ENCODE assay signal across 9 mouse cellular contexts in the genomic region with DNA sequence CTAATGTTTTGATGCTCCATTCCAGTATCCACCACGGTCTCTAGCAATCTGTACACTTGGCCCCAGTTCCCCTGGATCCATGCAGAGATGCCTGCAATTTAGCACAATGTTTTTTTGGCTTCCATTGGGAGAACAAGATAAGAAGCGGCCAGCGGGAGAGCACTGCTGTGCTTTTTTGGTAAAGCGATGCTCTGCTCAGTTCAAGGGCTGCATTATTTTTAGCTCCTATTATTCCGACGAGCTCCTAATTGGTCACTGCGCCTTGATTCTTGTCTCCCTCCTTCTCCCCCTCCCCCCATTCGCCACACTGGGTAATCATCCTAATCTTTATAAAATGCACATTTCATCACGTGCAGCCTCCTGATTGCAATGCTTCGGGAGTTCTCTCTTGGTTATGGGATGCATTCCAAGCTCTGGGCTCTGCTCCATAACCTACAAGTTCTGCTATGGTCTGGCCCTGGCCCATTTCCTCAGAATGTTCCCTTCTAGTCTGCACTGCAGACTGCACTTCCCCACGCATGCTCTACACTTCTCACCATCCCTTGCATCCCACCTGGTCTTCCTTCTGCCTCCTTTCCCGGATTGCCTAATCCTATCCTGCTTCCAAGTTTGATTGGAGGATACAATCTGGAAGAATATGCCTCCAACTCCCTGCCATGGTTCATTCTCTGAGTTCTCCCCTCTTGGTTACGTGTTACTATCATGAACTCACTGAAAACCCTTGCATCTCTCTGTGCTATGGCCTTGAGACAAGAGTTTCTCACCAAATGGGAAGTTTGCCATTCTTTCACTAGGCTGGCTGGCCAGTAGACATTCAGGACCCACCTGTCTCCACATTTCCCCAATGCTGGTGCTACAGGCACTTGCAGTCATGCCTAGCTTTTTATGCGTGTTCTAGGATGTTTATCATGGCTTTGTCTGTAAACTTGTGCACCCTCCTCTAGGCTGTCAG.
DNase-seq lines count a peak whose midpoint lies in the region; ATAC-seq and TF ChIP-seq lines count a peak whose summit lies in the region.
"Had no signal": no experiment of that assay in that cellular context is flagged by ENCODE, and none has a peak within 500 bp of the region (broad histone marks: within the 10 kb centered on the region; RNA-seq: fewer than 3 reads in every experiment).

No protein-coding gene starts in this region.

- no peak overlapping the region for H3K4me2 ChIP-seq in lung, postnatal 0 days (replicated peaks; ENCODE audit: low read depth, low read length)
- no peak overlapping the region for H3K4me2 ChIP-seq in heart, embryonic 15.5 days
- H3K4me2 ChIP-seq in hindbrain, embryonic 16.5 days (ENCODE audit: low read length): no peak overlapping the region
- H3K4me2 ChIP-seq in hindbrain, embryonic 11.5 days (replicated peaks; ENCODE audit: low read depth, low read length): no peak overlapping the region

- peak; percentile 29 for DNase-seq in lung, postnatal 10 days
- no peak for DNase-seq in lung, postnatal 0 days (ENCODE audit: low spot score)
- DNase-seq in cerebellum, postnatal 25 days: peak; percentile 89 to 91
- DNase-seq in left cerebral cortex, postnatal 14 days (ENCODE audit: low spot score in 2 of 2): peak; percentile 58 to 60
- DNase-seq in c-Kit-positive CD71-positive TER-119-positive erythroid progenitor cells, embryonic 14.5 days (ENCODE audit: low spot score): no peak
- DNase-seq in hindbrain, embryonic 11.5 days (ENCODE audit: low spot score): no peak

- H3K9ac ChIP-seq in lung, postnatal 0 days (replicated peaks; ENCODE audit: low read depth): no peak overlapping the region
- no peak overlapping the region for H3K9ac ChIP-seq in heart, embryonic 15.5 days
- no peak overlapping the region for H3K9ac ChIP-seq in hindbrain, embryonic 16.5 days (ENCODE audit: low read depth, low read length)
- no peak overlapping the region for H3K9ac ChIP-seq in hindbrain, embryonic 11.5 days (ENCODE audit: low read depth, low read length)

- no peak for ATAC-seq in lung, postnatal 0 days
- peak; percentile 64 for ATAC-seq in heart, embryonic 15.5 days (replicated peaks; ENCODE audit: insufficient number of reproducible peaks, insufficient read depth, low FRiP score, low read depth)
- no peak for ATAC-seq in hindbrain, embryonic 16.5 days
- no peak for ATAC-seq in hindbrain, embryonic 11.5 days (ENCODE audit: low FRiP score)

- TF ChIP-seq EP300 in lung, postnatal 0 days (IDR thresholded peaks at IDR 0.05): no peak

- WGBS in lung, postnatal 0 days: 69% methylated on average over 14 of the region's 14 CpGs
- 44% methylated on average over 14 of the region's 14 CpGs for WGBS in heart, embryonic 15.5 days
- 69% methylated on average over 14 of the region's 14 CpGs for WGBS in hindbrain, embryonic 16.5 days
- WGBS in hindbrain, embryonic 11.5 days: 93% methylated on average over 14 of the region's 14 CpGs

- no peaks in the 10 kb centered on the region for H3K27me3 ChIP-seq in lung, postnatal 0 days (replicated peaks; ENCODE audit: insufficient read depth, low read length)
- no peaks in the 10 kb centered on the region for H3K27me3 ChIP-seq in heart, embryonic 15.5 days
- no peaks in the 10 kb centered on the region for H3K27me3 ChIP-seq in hindbrain, embryonic 16.5 days (replicated peaks; ENCODE audit: control insufficient read depth, insufficient read depth, low read length)
- no peaks in the 10 kb centered on the region for H3K27me3 ChIP-seq in hindbrain, embryonic 11.5 days (ENCODE audit: control insufficient read depth, insufficient read depth, low read length)
- H3K27me3 ChIP-seq: megakaryocyte, embryonic 14.5 days had no signal

- H3K36me3 ChIP-seq in lung, postnatal 0 days (ENCODE audit: insufficient read depth, low read length): no peaks in the 10 kb centered on the region
- no peaks in the 10 kb centered on the region for H3K36me3 ChIP-seq in heart, embryonic 15.5 days
- no peaks in the 10 kb centered on the region for H3K36me3 ChIP-seq in hindbrain, embryonic 16.5 days (ENCODE audit: control insufficient read depth, insufficient read depth, low read length)
- H3K36me3 ChIP-seq in hindbrain, embryonic 11.5 days (ENCODE audit: control insufficient read depth, insufficient read depth, low read length): no peaks in the 10 kb centered on the region

- no peaks in the 10 kb centered on the region for H3K4me1 ChIP-seq in lung, postnatal 0 days (ENCODE audit: insufficient read depth, low read depth, low read length)
- H3K4me1 ChIP-seq in heart, embryonic 15.5 days (replicated peaks): peaks cover 10% of the 10 kb centered on the region
- H3K4me1 ChIP-seq in hindbrain, embryonic 16.5 days (ENCODE audit: control insufficient read depth, insufficient read depth, low read depth, low read length): no peaks in the 10 kb centered on the region
- H3K4me1 ChIP-seq in hindbrain, embryonic 11.5 days (replicated peaks; ENCODE audit: control insufficient read depth, insufficient read depth, low read length): no peaks in the 10 kb centered on the region
- H3K4me1 ChIP-seq: megakaryocyte, embryonic 14.5 days had no signal

- H3K27ac ChIP-seq in lung, postnatal 0 days (ENCODE audit: low read length): no peak overlapping the region
- peak overlapping the region; percentile 31 for H3K27ac ChIP-seq in heart, embryonic 15.5 days
- no peak overlapping the region for H3K27ac ChIP-seq in hindbrain, embryonic 16.5 days (ENCODE audit: low read depth, low read length)
- no peak overlapping the region for H3K27ac ChIP-seq in hindbrain, embryonic 11.5 days (ENCODE audit: low read depth, low read length)

- H3K9me3 ChIP-seq in lung, postnatal 0 days (ENCODE audit: low read length): no peaks in the 10 kb centered on the region
- no peaks in the 10 kb centered on the region for H3K9me3 ChIP-seq in heart, embryonic 15.5 days (replicated peaks)
- H3K9me3 ChIP-seq in hindbrain, embryonic 16.5 days (ENCODE audit: control insufficient read depth, low read length): no peaks in the 10 kb centered on the region
- H3K9me3 ChIP-seq in hindbrain, embryonic 11.5 days (ENCODE audit: control insufficient read depth, low read length): no peaks in the 10 kb centered on the region

- intact Hi-C loops in left cerebral cortex, postnatal 14 days (cut with DNase I): no loop called here

- H3K4me3 ChIP-seq in lung, postnatal 0 days (ENCODE audit: low read depth, low read length): no peak overlapping the region
- no peak overlapping the region for H3K4me3 ChIP-seq in heart, embryonic 15.5 days
- no peak overlapping the region for H3K4me3 ChIP-seq in hindbrain, embryonic 16.5 days (ENCODE audit: low read length)
- H3K4me3 ChIP-seq in hindbrain, embryonic 11.5 days (ENCODE audit: low read depth, low read length): no peak overlapping the region

- TF ChIP-seq CTCF in lung, postnatal 0 days (IDR thresholded peaks at IDR 0.05): no peak

Comparison
In these comparisons a context has a peak if more than half of its experiments do, and no peak if none do; other contexts are left out.
1. DNase-seq: peak in lung, postnatal 10 days (single experiment), cerebellum, postnatal 25 days (2 of 2) and left cerebral cortex, postnatal 14 days (2 of 2); none in lung, postnatal 0 days (single experiment), c-Kit-positive CD71-positive TER-119-positive erythroid progenitor cells, embryonic 14.5 days (single experiment) and hindbrain, embryonic 11.5 days (single experiment).